Mouse (Mus musculus): ENCODE measurements around the gene Cpne6.

Cpne6 gene

DNA sequence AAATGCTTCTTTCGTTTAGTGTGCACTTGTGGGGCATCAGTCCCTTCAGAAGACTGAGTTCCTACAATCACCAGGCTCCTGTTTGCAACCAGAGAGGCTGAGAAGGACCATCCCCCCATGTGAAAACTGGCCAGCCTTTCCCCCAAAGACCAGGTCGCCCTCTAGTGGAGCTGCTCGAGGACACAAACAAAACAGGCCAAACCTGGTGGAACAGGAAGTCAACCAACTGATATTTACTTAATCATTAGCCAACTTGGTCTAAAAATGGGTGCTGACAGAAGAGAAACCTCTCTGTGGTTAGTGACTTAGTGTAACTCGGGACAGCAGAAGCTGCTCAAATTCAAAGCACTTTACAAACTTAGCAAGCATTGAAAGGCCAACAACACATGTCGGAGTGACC, 46.8 kb downstream of the Cpne6 start:
- peak; percentile 92 for DNase-seq

GRCm38 (mm10) chr14:55557587-55557986, 47.3 kb downstream of the Cpne6 start:
- no peak for DNase-seq

GRCm38 (mm10) chr14:55558740-55559448, 48.6 kb downstream of the Cpne6 start:
- no peak for DNase-seq

- peak; percentile 96 for DNase-seq
Measured at GRCm38 (mm10) chr14:55559799-55560201, 49.6 kb downstream of the Cpne6 start, which contains the start of gene Dcaf11. Gene Dcaf11 (plus strand): TSS chr14:55560006.

GRCm38 (mm10) chr14:55560202-55561073, 50.2 kb downstream of the Cpne6 start, which contains the start of gene A730061H03Rik:
Gene A730061H03Rik (minus strand): TSS chr14:55560406.
- peak; percentile 99 for DNase-seq

DNA sequence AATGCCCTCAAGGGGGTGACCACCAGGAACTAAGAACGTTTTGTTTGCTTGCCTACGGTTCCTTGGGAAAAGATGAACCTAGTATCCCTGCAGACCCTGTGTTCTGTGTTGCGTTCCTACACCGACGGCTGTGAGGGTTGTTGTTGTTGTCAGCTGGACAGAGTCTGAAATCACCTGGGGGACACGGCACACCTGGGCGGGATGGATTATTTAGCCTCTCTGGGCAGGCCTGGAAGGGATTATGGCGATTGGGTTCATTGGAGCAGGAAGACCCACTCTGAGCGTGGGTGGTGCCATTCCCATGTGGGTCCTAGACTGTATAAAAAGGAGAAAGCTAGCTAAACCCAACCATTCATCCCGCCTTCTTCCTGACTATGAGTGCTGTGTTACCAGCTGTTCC, 51.6 kb downstream of the Cpne6 start:
- no peak for DNase-seq

- no peak for DNase-seq
Measured at GRCm38 (mm10) chr14:55563249-55563648, 53.0 kb downstream of the Cpne6 start.

GRCm38 (mm10) chr14:55565748-55566147, 55.5 kb downstream of the Cpne6 start:
- no peak for DNase-seq

Data from kidney, postnatal 10 days (tissue).